Mouse (Mus musculus) ES-E14 (cell line): ENCODE measurements around the gene Gpm6b.

Experiments
- CHD2 ChIP-seq: IDR thresholded peaks from 2 replicates; pipeline ENCODE4 v1.6.1; 2014; ENCODE audit warnings: mild to moderate bottlenecking, low read depth, low read length, inconsistent platforms
- HCFC1 ChIP-seq: IDR thresholded peaks from 2 replicates; pipeline ENCODE4 v1.6.1; 2012; ENCODE audit warnings: low read length, inconsistent platforms, borderline replicate concordance; ENCODE audit not compliant: insufficient read depth
- MAFK ChIP-seq: IDR thresholded peaks from 2 replicates; pipeline ENCODE4 v1.6.1; 2014; ENCODE audit warnings: mild to moderate bottlenecking, low read depth, low read length, inconsistent platforms; ENCODE audit not compliant: insufficient read depth
- ZC3H11A ChIP-seq: IDR thresholded peaks from 2 replicates; pipeline ENCODE4 v1.6.1; 2012; ENCODE audit warnings: low read depth, mild to moderate bottlenecking, inconsistent platforms, low read length, borderline replicate concordance

GRCm38 (mm10) chrX:166199812-166200211 is 38.9 kb upstream of the Gpm6b start:
- no peak for TF ChIP-seq ZC3H11A
- TF ChIP-seq CHD2, result no peak
- TF ChIP-seq MAFK, result no peak
- TF ChIP-seq HCFC1, result no peak
